Mouse (Mus musculus) limb, embryonic 11.5 days (tissue): ENCODE data around the gene Pde1a. TPM values are rescaled to one million over a fixed set of nuclear protein-coding genes. Genes with fewer than 3 reads are reported as not detected.
"Not testable (repeated sequence)": the region's sequence is repeated elsewhere in the genome, so short reads cannot be mapped to it uniquely, and the experiment has no call there.

Experiments
- ATAC-seq: fragments of 200-750 bp; cut with Nextera tagmentation; 2 replicates; pipeline ENCODE4 v1.8.0; 2017; ENCODE audit warnings: low read depth; ENCODE audit not compliant: insufficient number of reproducible peaks, low FRiP score, low TSS enrichment
- DNase-seq: peaks from one replicate; pipeline ENCODE4 v3.0.0-alpha.2; 2015; ENCODE audit warnings: low spot score
- H3K27ac ChIP-seq: fragments of 300-500 bp; sonication (generic); replicated peaks from 2 replicates; pipeline ENCODE4 v1.5.1; 2014; ENCODE audit warnings: low read depth, mild to moderate bottlenecking, low read length
- H3K27me3 ChIP-seq: fragments of 300-500 bp; sonication (generic); 2 replicates; pipeline ENCODE4 v1.6.1; 2014; ENCODE audit warnings: mild to moderate bottlenecking, low read length, mixed read lengths; ENCODE audit not compliant: control insufficient read depth, insufficient read depth
- H3K36me3 ChIP-seq: fragments of 300-500 bp; sonication (generic); 2 replicates; pipeline ENCODE4 v1.6.1; 2014; ENCODE audit warnings: mild to moderate bottlenecking, low read length, moderate library complexity, mixed read lengths; ENCODE audit not compliant: control insufficient read depth, insufficient read depth
- H3K4me1 ChIP-seq: fragments of 300-500 bp; sonication (generic); 2 replicates; pipeline ENCODE4 v1.6.1; 2014; ENCODE audit warnings: low read length, mixed read lengths; ENCODE audit not compliant: control insufficient read depth, insufficient read depth
- H3K4me2 ChIP-seq: fragments of 300-500 bp; sonication (generic); 2 replicates; pipeline ENCODE4 v1.6.1; 2014; ENCODE audit warnings: low read depth, mild to moderate bottlenecking, moderate library complexity; ENCODE audit not compliant: severe bottlenecking
- H3K4me3 ChIP-seq: fragments of 300-500 bp; sonication (generic); 2 replicates; pipeline ENCODE4 v1.5.1; 2014; ENCODE audit warnings: low read depth, low read length
- H3K9ac ChIP-seq: fragments of 300-500 bp; sonication (generic); 2 replicates; pipeline ENCODE4 v1.6.1; 2014; ENCODE audit warnings: mild to moderate bottlenecking, low read length
- H3K9me3 ChIP-seq: fragments of 300-500 bp; sonication (generic); 2 replicates; pipeline ENCODE4 v1.6.1; 2016; ENCODE audit warnings: low read length; ENCODE audit not compliant: control insufficient read depth
- WGBS: fragments of 180-500 bp; shearing (Covaris S2); extraction: QIAGEN DNeasy Blood & Tissue Kit; methylation state at CpG from one replicate; pipeline ENCODE4 v1.1.7; 2014; 5-methylcytosine and 5-hydroxymethylcytosine counted together
- polyA plus RNA-seq: library from polyadenylated mRNA; unstranded; fragments of >200 nt; fragmentation: Nextera tagmentation; extraction: Ambion mirVana; gene quantifications from 2 replicates; pipeline ENCODE4 v1.2.1, GENCODE M21; 2014

Pde1a gene
- polyA plus RNA-seq, 1 experiment from 2014 or later = 0.68 TPM

DNA sequence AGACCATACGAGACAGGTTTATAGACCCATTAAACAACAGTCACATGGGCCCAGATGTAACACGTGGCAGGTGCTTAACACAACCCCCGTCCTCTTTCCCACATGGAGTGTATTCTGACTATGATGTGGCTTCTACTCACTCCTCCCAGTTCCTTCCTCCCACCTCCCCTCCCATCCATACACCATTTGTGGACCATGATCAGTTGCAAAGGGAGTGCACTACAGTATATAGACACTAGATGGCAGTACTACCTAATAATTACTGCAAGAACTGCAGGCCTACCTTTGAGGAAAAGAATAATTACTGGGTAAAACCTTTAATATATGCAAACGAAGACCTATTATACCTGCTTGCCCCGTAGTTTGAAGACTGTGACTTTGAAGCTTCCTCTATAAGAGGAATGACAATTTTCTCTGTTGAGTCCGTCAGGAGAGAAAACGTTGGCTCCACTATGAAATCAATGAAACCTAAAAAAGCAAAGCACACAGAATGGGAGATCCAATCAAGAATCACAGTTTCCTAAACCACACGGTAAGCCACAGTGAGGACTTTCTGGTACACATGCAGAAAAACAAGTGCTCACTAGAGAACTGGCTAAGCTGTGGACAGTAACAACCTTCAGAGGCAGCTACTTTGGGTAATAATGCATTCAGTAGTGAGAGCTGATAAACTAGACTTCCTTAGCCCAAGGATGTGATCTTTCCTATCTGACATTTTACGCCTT is 263.8 kb downstream of the Pde1a start:
- Histone ChIP-seq H3K4me1 (no peaks in the 10 kb centered on the region), H3K9ac (no peak overlapping the region), H3K27me3 (no peaks in the 10 kb centered on the region), H3K36me3 (no peaks in the 10 kb centered on the region), H3K27ac (no peak overlapping the region), H3K9me3 (no peaks in the 10 kb centered on the region), H3K4me2 (no peak overlapping the region), H3K4me3 (no peak overlapping the region)
- whole genome bisulfite sequencing = 45% methylated on average over 9 of the region's 9 CpGs
- DNase-seq = peak; percentile 29
- ATAC-seq = peak; percentile 75; the same call in 1 of the 2 replicates

DNA sequence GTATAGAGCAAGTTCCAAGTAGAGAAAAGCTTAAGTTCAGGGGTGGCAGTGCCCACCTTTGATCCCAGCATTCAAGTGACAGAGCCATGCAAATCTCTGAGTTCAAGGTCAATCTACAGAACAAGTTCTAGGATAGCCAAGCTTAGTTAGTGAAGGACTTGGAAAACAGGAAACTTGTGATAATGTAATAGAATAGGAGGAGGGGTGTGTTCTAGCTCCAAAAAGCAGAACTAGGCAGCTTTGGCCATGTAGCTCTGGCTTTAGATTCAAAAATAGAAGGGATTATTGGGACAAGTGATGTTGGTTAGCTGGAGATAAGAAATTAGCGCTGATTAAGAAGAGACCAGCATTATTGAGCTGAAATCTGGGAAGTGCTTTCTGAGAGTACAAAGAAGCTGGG is 272.4 kb downstream of the Pde1a start:
- DNase-seq = no peak
- H3K36me3 ChIP-seq = no peaks in the 10 kb centered on the region
- H3K27ac ChIP-seq = no peak overlapping the region
- no peak overlapping the region for H3K9ac ChIP-seq
- H3K9me3 ChIP-seq = no peaks in the 10 kb centered on the region
- H3K4me2 ChIP-seq = no peak overlapping the region
- ATAC-seq = no peak
- H3K4me3 ChIP-seq = no peak overlapping the region
- WGBS = 87% methylated on average over 1 of the region's 1 CpGs
- H3K4me1 ChIP-seq = no peaks in the 10 kb centered on the region
- no peaks in the 10 kb centered on the region for H3K27me3 ChIP-seq

DNA sequence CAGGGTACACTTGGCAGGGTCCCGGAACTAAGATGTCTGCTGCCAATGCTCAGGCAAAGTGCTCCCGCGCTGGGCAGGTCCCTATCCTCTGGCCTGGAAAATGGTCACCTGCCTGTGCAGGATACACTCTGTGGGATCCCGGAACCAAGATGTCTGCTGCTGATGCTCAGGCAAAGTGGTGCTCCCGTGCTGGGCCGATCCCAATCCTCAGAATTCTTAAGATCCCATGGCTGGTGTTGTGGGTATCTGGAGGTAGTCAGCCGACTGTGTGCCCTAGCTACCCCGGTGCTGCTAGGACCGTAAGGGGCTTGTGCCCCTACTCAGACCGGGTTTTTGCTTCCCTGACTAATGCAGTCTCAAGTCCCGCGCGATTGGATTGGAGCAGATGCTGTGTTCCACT is 281.9 kb downstream of the Pde1a start:
- H3K36me3 ChIP-seq, ATAC-seq, H3K4me3 ChIP-seq, H3K27ac ChIP-seq, DNase-seq, H3K9ac ChIP-seq, H3K4me1 ChIP-seq, H3K27me3 ChIP-seq, H3K4me2 ChIP-seq, H3K9me3 ChIP-seq: not testable (repeated sequence)
- WGBS = 82% methylated on average over 13 of the region's 13 CpGs

DNA sequence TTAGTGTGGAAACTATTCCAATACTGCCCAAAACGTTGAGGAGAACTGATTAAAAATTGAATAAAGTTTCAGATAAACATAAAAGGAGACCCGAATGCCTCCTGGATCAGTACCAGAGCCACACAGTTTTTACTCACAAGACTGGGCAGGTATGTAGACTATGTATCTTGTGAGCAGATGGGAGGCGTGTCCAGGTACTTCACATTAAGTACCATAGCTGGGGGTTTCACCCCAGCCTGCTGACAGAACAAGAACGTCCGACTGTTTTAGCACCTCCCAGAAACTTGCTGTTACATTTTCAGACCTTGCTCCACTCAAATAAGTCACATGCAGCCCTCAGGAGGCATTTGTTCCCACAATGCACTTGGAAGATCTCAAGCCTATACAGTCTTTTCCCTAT is 289.7 kb downstream of the Pde1a start:
- ATAC-seq = no peak

GRCm38 (mm10) chr2:79839090-79839489 is 290.2 kb downstream of the Pde1a start:
- ATAC-seq = no peak
- Histone ChIP-seq H3K4me3 (no peak overlapping the region), H3K27ac (no peak overlapping the region), H3K4me1 (no peaks in the 10 kb centered on the region), H3K4me2 (no peak overlapping the region), H3K9ac (no peak overlapping the region), H3K36me3 (no peaks in the 10 kb centered on the region), H3K9me3 (no peaks in the 10 kb centered on the region), H3K27me3 (no peaks in the 10 kb centered on the region)
- no peak for DNase-seq
- WGBS = 77% methylated on average over 6 of the region's 6 CpGs

More for the DNA sequence above, 289.7 kb downstream of the Pde1a start:
- no peak overlapping the region for H3K4me2 ChIP-seq
- 65% methylated on average over 5 of the region's 5 CpGs for WGBS
- no peak overlapping the region for H3K9ac ChIP-seq
- no peak for DNase-seq
- no peaks in the 10 kb centered on the region for H3K27me3 ChIP-seq
- H3K4me3 ChIP-seq = no peak overlapping the region
- H3K9me3 ChIP-seq = no peaks in the 10 kb centered on the region
- H3K36me3 ChIP-seq = no peaks in the 10 kb centered on the region
- H3K27ac ChIP-seq = no peak overlapping the region
- H3K4me1 ChIP-seq = no peaks in the 10 kb centered on the region

- ATAC-seq (no peak), DNase-seq (no peak)
- Histone ChIP-seq H3K4me2 (no peak overlapping the region), H3K27ac (no peak overlapping the region), H3K4me3 (no peak overlapping the region), H3K4me1 (no peaks in the 10 kb centered on the region), H3K27me3 (no peaks in the 10 kb centered on the region), H3K9me3 (no peaks in the 10 kb centered on the region), H3K9ac (no peak overlapping the region), H3K36me3 (no peaks in the 10 kb centered on the region)
- 59% methylated on average over 4 of the region's 4 CpGs for WGBS
Measured at GRCm38 (mm10) chr2:79825853-79826252, 303.4 kb downstream of the Pde1a start.

- H3K27ac ChIP-seq = no peak overlapping the region
- no peak overlapping the region for H3K4me3 ChIP-seq
- H3K27me3 ChIP-seq = no peaks in the 10 kb centered on the region
- DNase-seq (no peak), ATAC-seq (no peak)
- WGBS = 80% methylated on average over 3 of the region's 3 CpGs
- H3K36me3 ChIP-seq = no peaks in the 10 kb centered on the region
- H3K4me2 ChIP-seq = no peak overlapping the region
- H3K4me1 ChIP-seq = no peaks in the 10 kb centered on the region
- no peaks in the 10 kb centered on the region for H3K9me3 ChIP-seq
- no peak overlapping the region for H3K9ac ChIP-seq
Measured at GRCm38 (mm10) chr2:79819543-79819942, 309.7 kb downstream of the Pde1a start.

GRCm38 (mm10) chr2:79815708-79816484 is 313.4 kb downstream of the Pde1a start:
- no peak for ATAC-seq
- Histone ChIP-seq H3K27ac (no peak overlapping the region), H3K9ac (no peak overlapping the region)

More at GRCm38 (mm10) chr2:79815708-79816484, 313.4 kb downstream of the Pde1a start:
- no peaks in the 10 kb centered on the region for H3K4me1 ChIP-seq
- DNase-seq = no peak
- 65% methylated on average over 3 of the region's 3 CpGs for WGBS
- H3K27me3 ChIP-seq = no peaks in the 10 kb centered on the region
- no peaks in the 10 kb centered on the region for H3K9me3 ChIP-seq
- H3K4me3 ChIP-seq = no peak overlapping the region
- H3K4me2 ChIP-seq = no peak overlapping the region
- H3K36me3 ChIP-seq = no peaks in the 10 kb centered on the region
